ENCODE assay signal across 8 mouse cellular contexts in the genomic region with DNA sequence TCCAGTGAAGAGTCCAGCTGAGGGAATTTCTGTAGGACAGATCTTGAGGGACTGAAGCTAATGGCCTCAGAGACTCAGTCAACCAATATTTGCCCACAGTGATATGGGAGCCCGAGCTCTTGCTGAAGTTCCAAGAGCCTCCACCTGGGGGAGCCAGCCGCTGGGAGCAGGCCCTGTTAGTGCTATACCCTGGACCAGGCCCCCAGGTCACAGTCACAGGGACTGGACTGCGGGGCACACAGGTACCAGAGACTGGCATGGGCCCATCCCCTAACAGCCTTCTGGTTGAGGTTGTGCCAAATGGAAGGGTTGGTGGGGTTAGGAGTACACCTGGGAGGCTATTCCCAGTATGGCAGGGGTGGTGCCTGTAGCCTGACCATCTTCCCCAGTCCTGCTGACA. TPM values are rescaled to one million over a fixed set of nuclear protein-coding genes. Genes with fewer than 3 reads are reported as not detected.
DNase-seq lines count a peak whose midpoint lies in the region; ATAC-seq and TF ChIP-seq lines count a peak whose summit lies in the region.

No protein-coding gene starts in this region.

- peaks cover 51% of the 10 kb centered on the region for H3K27me3 ChIP-seq in limb, embryonic 10.5 days (ENCODE audit: low read depth, poor library complexity, severe bottlenecking)
- H3K27me3 ChIP-seq in midbrain, embryonic 12.5 days, result peaks cover 53% of the 10 kb centered on the region
- H3K27me3 ChIP-seq in spleen, adult 2 months (ENCODE audit: control insufficient read depth, insufficient read depth, low read length), result peaks cover 14% of the 10 kb centered on the region

- 17% methylated on average over 3 of the region's 3 CpGs for WGBS in limb, embryonic 10.5 days
- WGBS in midbrain, embryonic 12.5 days, result 10% methylated on average over 3 of the region's 3 CpGs
- WGBS in spleen, adult 2 months, result 11% methylated on average over 3 of the region's 3 CpGs

- no peak overlapping the region for H3K4me2 ChIP-seq in midbrain, embryonic 12.5 days (replicated peaks)

- TF ChIP-seq POLR2A in spleen, adult 2 months (IDR thresholded peaks at IDR 0.05; ENCODE audit: low read depth, low read length), result no peak

- peak; percentile 63 for DNase-seq in ovary, postnatal 10 days (ENCODE audit: low spot score)
- no peak for DNase-seq in ovary, adult 18-20 months (ENCODE audit: low spot score)
- DNase-seq in cerebellum, postnatal 10 days, result peak; percentile 92 to 96
- DNase-seq in frontal cortex, postnatal 10 days (ENCODE audit: low spot score in 2 of 2), result peak; percentile 67 to 68
- DNase-seq in induced T-regulatory cell, adult 2 months (ENCODE audit: low read depth), result peak; percentile 79
- peak; percentile 85 for DNase-seq in limb, embryonic 10.5 days (ENCODE audit: low spot score)
- DNase-seq in spleen, adult 2 months (ENCODE audit: low read depth in 1 of 2, low spot score in 2 of 2), result peak in 1 of 2 experiments; percentile 66

- H3K4me1 ChIP-seq in limb, embryonic 10.5 days, result peaks cover 61% of the 10 kb centered on the region
- peaks cover 42% of the 10 kb centered on the region for H3K4me1 ChIP-seq in midbrain, embryonic 12.5 days
- peaks cover 10% of the 10 kb centered on the region for H3K4me1 ChIP-seq in spleen, adult 2 months (ENCODE audit: control insufficient read depth, insufficient read depth, insufficient read length)

- H3K4me3 ChIP-seq in limb, embryonic 10.5 days, result peak overlapping the region; percentile 8; the same call in 1 of the 2 replicates
- H3K4me3 ChIP-seq in midbrain, embryonic 12.5 days, result no peak overlapping the region
- no peak overlapping the region for H3K4me3 ChIP-seq in spleen, adult 2 months (ENCODE audit: extremely low read depth, insufficient read depth, insufficient read length)

- no peaks in the 10 kb centered on the region for H3K9me3 ChIP-seq in limb, embryonic 10.5 days (replicated peaks)
- no peaks in the 10 kb centered on the region for H3K9me3 ChIP-seq in midbrain, embryonic 12.5 days

- peak; percentile 39; the same call in 1 of the 2 replicates for ATAC-seq in midbrain, embryonic 12.5 days (ENCODE audit: low FRiP score, low read depth)

- H3K9ac ChIP-seq in midbrain, embryonic 12.5 days (replicated peaks), result no peak overlapping the region

- no peak overlapping the region for H3K27ac ChIP-seq in limb, embryonic 10.5 days
- no peak overlapping the region for H3K27ac ChIP-seq in midbrain, embryonic 12.5 days (replicated peaks)
- no peak overlapping the region for H3K27ac ChIP-seq in spleen, adult 2 months (ENCODE audit: insufficient read depth, low read length)

- peaks cover 60% of the 10 kb centered on the region for H3K36me3 ChIP-seq in limb, embryonic 10.5 days
- peaks cover 45% of the 10 kb centered on the region for H3K36me3 ChIP-seq in midbrain, embryonic 12.5 days
- peaks cover 33% of the 10 kb centered on the region for H3K36me3 ChIP-seq in spleen, adult 2 months (ENCODE audit: control insufficient read depth, insufficient read depth, low read length)

- TF ChIP-seq CTCF in spleen, adult 2 months (IDR thresholded peaks at IDR 0.05; ENCODE audit: extremely low read depth, insufficient read depth, insufficient read length, insufficient replicate concordance), result peak; percentile 64; the same call in 1 of the 2 replicates

RNA-seq across cellular contexts. Expression of a gene that starts 0.9 kb away (rescaled TPM):
- polyA plus RNA-seq in limb, embryonic 10.5 days (2016; fragmentation: Nextera tagmentation; extraction: Ambion mirVana), result 0.09 TPM in 1 of 2 replicates, not detected in the other
- 0.10 TPM in 1 of 2 replicates, not detected in the other for polyA plus RNA-seq in midbrain, embryonic 12.5 days (2016; fragmentation: Nextera tagmentation; extraction: Ambion mirVana)
- polyA plus RNA-seq in spleen, adult 2 months (2012; rRNA removed), result 1.3 and 2.3 TPM in 2 replicates

RNA-seq across cellular contexts. Expression of a gene that starts 7.4 kb away (rescaled TPM):
- polyA plus RNA-seq in limb, embryonic 10.5 days (2016; fragmentation: Nextera tagmentation; extraction: Ambion mirVana), result 0.74 and 0.80 TPM in 2 replicates
- polyA plus RNA-seq in midbrain, embryonic 12.5 days (2016; fragmentation: Nextera tagmentation; extraction: Ambion mirVana), result 0.38 and 0.50 TPM in 2 replicates
- not detected in 2 replicates for polyA plus RNA-seq in spleen, adult 2 months (2012; rRNA removed)

RNA-seq across cellular contexts. Expression of a gene that starts 7.5 kb away (rescaled TPM):
- polyA plus RNA-seq in limb, embryonic 10.5 days (2016; fragmentation: Nextera tagmentation; extraction: Ambion mirVana), result 168 and 204 TPM in 2 replicates
- 137 and 148 TPM in 2 replicates for polyA plus RNA-seq in midbrain, embryonic 12.5 days (2016; fragmentation: Nextera tagmentation; extraction: Ambion mirVana)
- 71.8 and 97.5 TPM in 2 replicates for polyA plus RNA-seq in spleen, adult 2 months (2012; rRNA removed)

RNA-seq across cellular contexts. Expression of a gene that starts 7.9 kb away (rescaled TPM):
- polyA plus RNA-seq in limb, embryonic 10.5 days (2016; fragmentation: Nextera tagmentation; extraction: Ambion mirVana), result 113 and 121 TPM in 2 replicates
- polyA plus RNA-seq in midbrain, embryonic 12.5 days (2016; fragmentation: Nextera tagmentation; extraction: Ambion mirVana), result 68.5 and 70.8 TPM in 2 replicates
- 38.7 and 54.3 TPM in 2 replicates for polyA plus RNA-seq in spleen, adult 2 months (2012; rRNA removed)

RNA-seq across cellular contexts. Expression of a gene that starts 20.5 kb away (rescaled TPM):
- 2,414 and 2,486 TPM in 2 replicates for polyA plus RNA-seq in limb, embryonic 10.5 days (2016; fragmentation: Nextera tagmentation; extraction: Ambion mirVana)
- polyA plus RNA-seq in midbrain, embryonic 12.5 days (2016; fragmentation: Nextera tagmentation; extraction: Ambion mirVana), result 1,390 and 1,564 TPM in 2 replicates
- 730 and 862 TPM in 2 replicates for polyA plus RNA-seq in spleen, adult 2 months (2012; rRNA removed)
